Mouse (Mus musculus) heart, embryonic 11.5 days (tissue): ENCODE data around the gene Oser1. TPM values are rescaled to one million over a fixed set of nuclear protein-coding genes. Genes with fewer than 3 reads are reported as not detected.

Experiments used
- ATAC-seq: fragments of 200-750 bp; cut with Nextera tagmentation; replicated peaks from 2 replicates; pipeline ENCODE4 v1.8.0; 2017; ENCODE audit warnings: moderate library complexity; ENCODE audit not compliant: insufficient number of reproducible peaks, low FRiP score, low TSS enrichment
- H3K27ac ChIP-seq: fragments of 300-500 bp; sonication (generic); 2 replicates; pipeline ENCODE4 v1.5.1; 2014; ENCODE audit warnings: mild to moderate bottlenecking, low read depth, low read length
- H3K27me3 ChIP-seq: fragments of 300-500 bp; sonication (generic); 2 replicates; pipeline ENCODE4 v1.6.1; 2014; ENCODE audit warnings: mild to moderate bottlenecking, low read length, mixed read lengths; ENCODE audit not compliant: control insufficient read depth, insufficient read depth
- H3K36me3 ChIP-seq: fragments of 300-500 bp; sonication (generic); 2 replicates; pipeline ENCODE4 v1.6.1; 2014; ENCODE audit warnings: mild to moderate bottlenecking, low read length, moderate library complexity, mixed read lengths; ENCODE audit not compliant: control insufficient read depth, insufficient read depth
- H3K4me1 ChIP-seq: fragments of 300-500 bp; sonication (generic); 2 replicates; pipeline ENCODE4 v1.6.1; 2014; ENCODE audit warnings: low read length; ENCODE audit not compliant: control insufficient read depth, insufficient read depth
- H3K4me2 ChIP-seq: fragments of 300-500 bp; sonication (generic); 2 replicates; pipeline ENCODE4 v1.6.1; 2014; ENCODE audit warnings: mild to moderate bottlenecking, moderate library complexity
- H3K4me3 ChIP-seq: fragments of 300-500 bp; sonication (generic); 2 replicates; pipeline ENCODE4 v1.5.1; 2014; ENCODE audit warnings: low read depth, low read length
- H3K9ac ChIP-seq: fragments of 300-500 bp; sonication (generic); 2 replicates; pipeline ENCODE4 v1.6.1; 2014; ENCODE audit warnings: mild to moderate bottlenecking, low read depth, low read length, moderate library complexity
- H3K9me3 ChIP-seq: fragments of 300-500 bp; sonication (generic); replicated peaks from 2 replicates; pipeline ENCODE4 v1.6.1; 2016; ENCODE audit warnings: low read length; ENCODE audit not compliant: control insufficient read depth
- WGBS: fragments of 180-500 bp; shearing (Covaris S2); extraction: QIAGEN DNeasy Blood & Tissue Kit; methylation state at CpG from one replicate; pipeline ENCODE4 v1.1.7; 2014; ENCODE audit not compliant: insufficient replicate concordance; 5-methylcytosine and 5-hydroxymethylcytosine counted together
- polyA plus RNA-seq: library from polyadenylated mRNA; unstranded; fragments of >200 nt; fragmentation: Nextera tagmentation; extraction: Ambion mirVana; gene quantifications from 2 replicates; pipeline ENCODE4 v1.2.1, GENCODE M21; 2014

The Oser1 gene
- polyA plus RNA-seq = 60.8 and 64.1 TPM in 2 replicates

GRCm38 (mm10) chr2:163424597-163424996 lies at the start of gene Oser1:
Gene Oser1, minus strand, starts transcription at chr2:163424697.
- WGBS = 73% methylated on average over 6 of the region's 6 CpGs
- H3K9me3 ChIP-seq = no peaks in the 10 kb centered on the region
- no peak for ATAC-seq

GRCm38 (mm10) chr2:163472466-163472851 lies 48.0 kb upstream of the Oser1 start, which contains the start of gene Fitm2:
Gene Fitm2, minus strand, starts transcription at chr2:163472629.
- peak; percentile 90 for ATAC-seq
- H3K4me1 ChIP-seq = peaks cover 6% of the 10 kb centered on the region
- H3K4me2 ChIP-seq = peak within 1 kb of the TSS; percentile 85
- H3K9ac ChIP-seq = peak within 1 kb of the TSS; percentile 88
- H3K9me3 ChIP-seq = no peaks in the 10 kb centered on the region
- H3K4me3 ChIP-seq = peak within 1 kb of the TSS; percentile 75
- H3K27ac ChIP-seq = peak within 1 kb of the TSS; percentile 80
- no peaks in the 10 kb centered on the region for H3K27me3 ChIP-seq
- WGBS = under 1% methylated on average over 30 of the region's 30 CpGs
- H3K36me3 ChIP-seq = peaks cover 13% of the 10 kb centered on the region

More at GRCm38 (mm10) chr2:163424597-163424996, at the start of gene Oser1:
- no peak within 1 kb of the TSS for H3K9ac ChIP-seq
- peaks cover 5% of the 10 kb centered on the region for H3K4me1 ChIP-seq
- no peaks in the 10 kb centered on the region for H3K27me3 ChIP-seq
- no peak within 1 kb of the TSS for H3K27ac ChIP-seq
- H3K4me3 ChIP-seq = no peak within 1 kb of the TSS
- no peaks in the 10 kb centered on the region for H3K36me3 ChIP-seq
- no peak within 1 kb of the TSS for H3K4me2 ChIP-seq

GRCm38 (mm10) chr2:163471710-163472465 lies 47.4 kb upstream of the Oser1 start:
- Histone ChIP-seq H3K27ac (peak overlapping the region; percentile 80), H3K36me3 (peaks cover 13% of the 10 kb centered on the region), H3K27me3 (no peaks in the 10 kb centered on the region), H3K4me1 (peaks cover 6% of the 10 kb centered on the region), H3K4me3 (peak overlapping the region; percentile 75), H3K9ac (peak overlapping the region; percentile 88), H3K4me2 (peak overlapping the region; percentile 85), H3K9me3 (no peaks in the 10 kb centered on the region)
- peak; percentile 76 for ATAC-seq
- 6% methylated on average over 36 of the region's 36 CpGs for WGBS

GRCm38 (mm10) chr2:163471136-163471535 lies 46.6 kb upstream of the Oser1 start:
- no peaks in the 10 kb centered on the region for H3K9me3 ChIP-seq
- no peak overlapping the region for H3K27ac ChIP-seq
- no peaks in the 10 kb centered on the region for H3K27me3 ChIP-seq
- ATAC-seq = no peak
- H3K4me3 ChIP-seq = peak overlapping the region; percentile 75
- H3K4me2 ChIP-seq = peak overlapping the region; percentile 85
- H3K4me1 ChIP-seq = peaks cover 6% of the 10 kb centered on the region
- WGBS = 63% methylated on average over 3 of the region's 3 CpGs
- peaks cover 13% of the 10 kb centered on the region for H3K36me3 ChIP-seq
- H3K9ac ChIP-seq = no peak overlapping the region

GRCm38 (mm10) chr2:163469711-163470110 lies 45.2 kb upstream of the Oser1 start:
- no peak for ATAC-seq
- 93% methylated on average over 15 of the region's 15 CpGs for WGBS
- H3K27me3 ChIP-seq = no peaks in the 10 kb centered on the region
- H3K9ac ChIP-seq = no peak overlapping the region
- H3K9me3 ChIP-seq = no peaks in the 10 kb centered on the region
- no peak overlapping the region for H3K4me3 ChIP-seq
- H3K27ac ChIP-seq = no peak overlapping the region
- peaks cover 16% of the 10 kb centered on the region for H3K4me1 ChIP-seq
- H3K36me3 ChIP-seq = peaks cover 13% of the 10 kb centered on the region
- no peak overlapping the region for H3K4me2 ChIP-seq

- Histone ChIP-seq H3K4me2 (no peak overlapping the region), H3K27ac (no peak overlapping the region), H3K9me3 (no peaks in the 10 kb centered on the region), H3K4me1 (peaks cover 23% of the 10 kb centered on the region), H3K4me3 (no peak overlapping the region), H3K36me3 (peaks cover 13% of the 10 kb centered on the region), H3K9ac (no peak overlapping the region), H3K27me3 (no peaks in the 10 kb centered on the region)
- no peak for ATAC-seq
- WGBS = 80% methylated on average over 6 of the region's 6 CpGs
These were observed 44.4 kb upstream of the Oser1 start for GRCm38 (mm10) chr2:163468866-163469265.

- no peaks in the 10 kb centered on the region for H3K9me3 ChIP-seq
- WGBS = 69% methylated on average over 6 of the region's 6 CpGs
- H3K9ac ChIP-seq = no peak overlapping the region
- H3K27ac ChIP-seq = no peak overlapping the region
- H3K36me3 ChIP-seq = peaks cover 13% of the 10 kb centered on the region
- no peak for ATAC-seq
- H3K4me3 ChIP-seq = no peak overlapping the region
- H3K27me3 ChIP-seq = no peaks in the 10 kb centered on the region
- peaks cover 35% of the 10 kb centered on the region for H3K4me1 ChIP-seq
- H3K4me2 ChIP-seq = no peak overlapping the region
These were observed 43.1 kb upstream of the Oser1 start for GRCm38 (mm10) chr2:163467585-163467984.

GRCm38 (mm10) chr2:163466771-163467170 lies 42.3 kb upstream of the Oser1 start:
- Histone ChIP-seq H3K4me1 (peaks cover 35% of the 10 kb centered on the region), H3K4me2 (no peak overlapping the region)
- 67% methylated on average over 8 of the region's 8 CpGs for WGBS

GRCm38 (mm10) chr2:163464562-163464961 lies 40.1 kb upstream of the Oser1 start:
- no peak for ATAC-seq
- WGBS = 45% methylated on average over 6 of the region's 6 CpGs
- peak overlapping the region; percentile 43 for H3K4me2 ChIP-seq

More at GRCm38 (mm10) chr2:163466771-163467170, 42.3 kb upstream of the Oser1 start:
- H3K4me3 ChIP-seq = no peak overlapping the region
- H3K36me3 ChIP-seq = peaks cover 13% of the 10 kb centered on the region
- H3K27ac ChIP-seq = no peak overlapping the region
- no peak overlapping the region for H3K9ac ChIP-seq
- no peaks in the 10 kb centered on the region for H3K27me3 ChIP-seq
- no peaks in the 10 kb centered on the region for H3K9me3 ChIP-seq
- ATAC-seq = no peak

More at GRCm38 (mm10) chr2:163464562-163464961, 40.1 kb upstream of the Oser1 start:
- Histone ChIP-seq H3K36me3 (peaks cover 11% of the 10 kb centered on the region), H3K27ac (peak overlapping the region; percentile 76), H3K9ac (no peak overlapping the region), H3K4me3 (no peak overlapping the region), H3K27me3 (no peaks in the 10 kb centered on the region), H3K4me1 (peaks cover 29% of the 10 kb centered on the region), H3K9me3 (no peaks in the 10 kb centered on the region)
